Mouse (Mus musculus) embryonic stem cell, embryonic (primary cell): ENCODE results near the gene Plxna3.

Experiments
- CTCF ChIA-PET, 4 experiments: fragments of 300-600 bp in 2 of 4; fragments of 350-600 bp in 2 of 4; sonication (Branson Sonifier 250); formaldehyde crosslinking; loops; one replicate each; lab custom pipeline; 2022; ENCODE audit warnings: inconsistent platforms in 2 of 4; lab: Charles Lee
- POLR2A ChIA-PET, 4 experiments: fragments of 300-600 bp in 2 of 4; fragments of 350-600 bp in 2 of 4; sonication (Branson Sonifier 250); formaldehyde crosslinking; loops; one replicate each; lab custom pipeline; 2022; ENCODE audit warnings: antibody characterized with exemption in 4 of 4, inconsistent platforms in 1 of 4; lab: Charles Lee

Plxna3 gene

DNA sequence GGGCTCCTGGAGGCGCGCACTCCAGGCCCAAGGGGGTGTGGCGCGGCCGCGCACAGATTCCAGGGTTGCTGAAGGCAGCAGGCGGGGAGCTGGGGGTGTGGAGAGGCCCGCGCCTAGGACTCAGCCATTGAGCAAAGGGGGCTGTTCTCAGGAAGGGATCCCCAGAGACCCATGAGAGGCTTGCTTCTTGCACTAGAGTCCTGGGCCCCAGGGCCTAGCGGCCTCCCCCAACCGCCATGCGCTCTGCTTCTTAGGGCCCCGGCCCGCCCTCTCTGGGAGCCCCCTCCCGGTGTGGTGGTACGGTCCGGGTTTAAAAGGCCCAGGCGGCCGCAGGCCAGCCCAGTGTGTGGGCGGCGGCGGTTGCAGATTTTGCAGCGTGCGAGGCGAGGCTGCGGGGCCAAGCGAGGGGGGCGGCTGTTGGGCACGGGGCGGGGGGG is at the start of gene Plxna3:
Gene Plxna3 (plus strand): TSS at position 342 of the 437 bp plus-strand sequence.
- CTCF ChIA-PET = interaction anchor here in 2 of 4 experiments (1.0 to 1.5 kb wide), 2 partner anchors 80 kb away, joined by 3 to 6 read pairs; no protein-coding TSS in a partner anchor
- POLR2A ChIA-PET = interaction anchor here in 3 of 4 experiments (0.5 to 5.0 kb wide), 32 partner anchors 10 to 157 kb away, joined by 3 to 43 read pairs (median 4); partner anchors contain the start of genes Fam50a (in 3 of the 3), Rpl10 (in 3 of the 3), G6pdx (in 2 of the 3) and Atp6ap1 (in 1 of the 3)

DNA sequence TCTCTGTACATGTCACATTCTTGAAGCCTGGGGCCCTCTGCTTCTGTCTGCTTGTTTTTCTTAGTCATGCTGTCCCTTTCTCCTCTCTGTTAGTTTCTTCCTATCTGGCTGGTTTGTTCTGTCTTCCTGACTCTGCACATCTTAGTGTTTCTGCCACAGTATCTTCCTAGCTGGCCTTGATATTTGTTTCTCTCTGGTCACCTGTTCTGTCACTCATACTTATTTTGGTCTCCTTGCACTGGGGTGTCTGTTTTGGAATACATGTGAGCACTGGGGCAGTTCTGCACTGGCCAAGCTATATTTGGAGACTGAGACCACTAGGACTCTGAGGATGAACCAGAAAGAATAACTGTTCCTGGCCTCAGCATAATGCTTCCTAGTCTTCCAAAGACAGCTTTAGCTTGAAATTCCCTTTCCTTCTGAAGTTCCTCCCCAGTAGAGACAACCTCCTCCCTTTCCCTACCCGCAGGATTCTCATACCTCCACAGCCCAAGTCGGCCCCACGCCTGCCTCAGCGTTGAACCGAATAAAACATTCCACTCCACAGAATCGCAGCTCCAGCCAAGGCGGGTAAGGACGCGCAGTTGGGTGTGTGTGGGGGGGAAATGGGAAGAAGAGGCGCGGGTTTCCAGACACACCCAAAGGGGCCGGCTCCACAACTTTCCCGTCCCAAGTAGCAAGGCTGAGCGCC is 47.7 kb upstream of the Plxna3 start:
- ChIA-PET POLR2A (interaction anchor here (0.6 to 13.0 kb wide), 48 partner anchors 8 to 850 kb away, joined by 3 to 306 read pairs (median 4); partner anchors contain the start of genes Rpl10 (in 4 of the 4), Atp6ap1 (in 3 of the 4), Emd (in 3 of the 4) and Flna (in 3 of the 4)), CTCF (interaction anchor here (0.6 to 1.5 kb wide), 5 partner anchors 21 to 112 kb away, joined by 3 to 5 read pairs (median 4); partner anchors contain the start of genes Flna (in 1 of the 4) and Gdi1 (in 1 of the 4))

DNA sequence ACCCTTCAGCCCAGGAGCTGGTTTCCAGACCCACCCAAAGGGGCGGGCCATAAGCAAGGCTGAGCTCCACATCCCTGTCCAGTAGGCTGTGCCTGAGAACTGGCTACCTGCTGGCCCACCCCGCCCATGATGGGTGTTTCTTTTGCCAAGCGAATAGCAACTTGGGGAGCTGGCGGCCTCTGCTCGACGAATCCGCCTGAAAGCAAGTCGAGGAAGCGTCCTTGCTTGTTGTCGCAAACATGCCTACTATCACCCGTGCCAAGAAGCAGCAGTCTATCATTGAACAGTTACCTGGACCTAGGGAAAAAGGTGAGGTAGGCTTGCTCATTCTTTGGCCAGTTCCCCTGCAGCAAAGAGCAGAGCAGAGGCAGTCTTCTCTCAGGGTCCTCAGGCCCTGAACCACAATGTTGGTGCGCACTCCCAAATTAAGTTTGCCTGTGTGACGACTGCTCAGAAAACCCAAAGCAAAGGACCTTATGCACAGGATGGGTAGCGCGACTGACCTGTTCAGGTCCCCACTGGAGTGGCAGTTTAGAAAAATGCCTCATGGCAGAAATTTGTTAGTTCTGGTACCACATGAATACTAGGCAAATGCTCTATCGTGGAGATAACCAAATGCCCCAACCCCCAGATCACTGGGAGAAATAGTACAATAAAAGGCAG is 47.0 kb upstream of the Plxna3 start, which contains the start of the genes Taz and Dnase1l1:
Gene Taz (plus strand): TSS at position 181 of the 663 bp plus-strand sequence.
Gene Dnase1l1 (minus strand): TSS at position 606 of the 663 bp plus-strand sequence.
- POLR2A ChIA-PET = interaction anchor here (0.6 to 13.0 kb wide), 47 partner anchors 8 to 849 kb away, joined by 3 to 306 read pairs (median 5); partner anchors contain the start of genes Rpl10 (in 4 of the 4), Atp6ap1 (in 3 of the 4), Emd (in 3 of the 4) and Flna (in 3 of the 4)
- CTCF ChIA-PET = interaction anchor here (0.6 to 1.5 kb wide), 5 partner anchors 22 to 111 kb away, joined by 3 to 5 read pairs (median 4); partner anchors contain the start of genes Flna (in 1 of the 4) and Gdi1 (in 1 of the 4)

- POLR2A ChIA-PET = interaction anchor here (0.5 to 13.0 kb wide), 24 partner anchors 8 to 813 kb away, joined by 3 to 306 read pairs (median 6); partner anchors contain the start of genes Rpl10 (in 4 of the 4), Emd (in 2 of the 4), Fam50a (in 2 of the 4) and Atp6ap1 (in 1 of the 4)
- CTCF ChIA-PET = no interaction called here
Observed at GRCm38 (mm10) chrX:74282395-74283091, 46.3 kb upstream of the Plxna3 start.

GRCm38 (mm10) chrX:74283092-74283437 is 45.8 kb upstream of the Plxna3 start:
- POLR2A ChIA-PET = interaction anchor here in 3 of 4 experiments (0.5 to 13.0 kb wide), 14 partner anchors 12 to 813 kb away, joined by 3 to 306 read pairs (median 12); partner anchors contain the start of genes Rpl10 (in 3 of the 3), Emd (in 2 of the 3), Dkc1 (in 1 of the 3) and Fam50a (in 1 of the 3)
- CTCF ChIA-PET = interaction anchor here in 1 of 4 experiments (0.6 kb wide), 1 partner anchor 23 kb away, joined by 3 read pairs; no protein-coding TSS in a partner anchor

GRCm38 (mm10) chrX:74293431-74293830 is 35.4 kb upstream of the Plxna3 start:
- CTCF ChIA-PET = interaction anchor here in 1 of 4 experiments (0.6 kb wide), 1 partner anchor 56 kb away, joined by 3 read pairs; no protein-coding TSS in a partner anchor
- POLR2A ChIA-PET = interaction anchor here in 2 of 4 experiments (0.8 to 1.6 kb wide), 3 partner anchors 20 to 23 kb away, joined by 3 to 4 read pairs (median 3); partner anchors contain the start of gene Rpl10 (in 1 of the 2)

DNA sequence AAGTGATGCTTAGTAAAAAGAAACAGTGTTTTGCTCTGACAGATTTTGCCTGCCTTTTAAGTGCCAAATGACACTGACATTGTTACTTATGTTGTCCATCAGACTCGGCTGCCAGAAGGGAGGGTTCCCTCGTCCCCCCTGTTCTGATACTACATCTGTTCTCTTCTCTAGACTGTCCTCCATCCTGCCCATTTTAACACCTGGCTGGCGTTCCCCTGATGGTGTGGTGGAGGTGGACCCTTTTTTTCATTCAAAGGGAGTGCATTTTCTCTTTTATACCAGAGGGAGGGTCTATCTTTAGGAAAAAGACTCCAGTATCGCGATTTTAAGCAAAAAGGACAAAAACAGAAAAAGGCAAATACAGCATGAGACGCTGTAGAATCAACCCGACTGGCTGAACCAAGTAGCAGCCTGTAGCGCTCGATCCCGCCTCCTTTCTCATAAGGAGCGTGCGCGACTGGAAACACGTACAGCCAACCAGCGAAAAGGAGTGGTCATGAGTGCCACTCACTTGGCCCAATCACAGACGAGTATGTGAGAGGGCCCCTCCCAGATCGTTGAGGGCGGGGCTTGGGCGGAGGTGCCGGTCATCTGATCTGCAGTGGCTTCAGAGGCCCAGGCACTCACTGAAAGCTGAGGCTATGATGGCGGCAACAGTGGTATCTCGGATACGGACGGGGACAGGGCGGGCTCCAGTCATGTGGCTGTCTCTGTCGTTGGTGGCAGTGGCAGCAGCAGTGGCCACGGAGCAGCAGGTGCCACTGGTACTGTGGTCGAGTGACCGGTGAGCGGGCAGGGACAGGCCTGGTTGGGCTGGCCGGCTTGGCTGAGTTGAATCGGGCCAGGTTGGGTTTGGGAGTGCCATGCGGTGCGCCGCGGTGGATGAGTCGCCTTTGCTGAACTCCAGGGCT is 32.1 kb upstream of the Plxna3 start, which contains the start of gene Atp6ap1:
Gene Atp6ap1 (plus strand): TSS at position 560 of the 911 bp plus-strand sequence.
- ChIA-PET POLR2A (interaction anchor here in 3 of 4 experiments (0.7 to 3.4 kb wide), 28 partner anchors 8 to 375 kb away, joined by 3 to 38 read pairs (median 4); partner anchors contain the start of genes Rpl10 (in 3 of the 3), Taz (in 3 of the 3), Fam50a (in 2 of the 3) and Arhgap4 (in 1 of the 3)), CTCF (interaction anchor here in 1 of 4 experiments (0.6 kb wide), 1 partner anchor 47 kb away, joined by 4 read pairs; no protein-coding TSS in a partner anchor)

DNA sequence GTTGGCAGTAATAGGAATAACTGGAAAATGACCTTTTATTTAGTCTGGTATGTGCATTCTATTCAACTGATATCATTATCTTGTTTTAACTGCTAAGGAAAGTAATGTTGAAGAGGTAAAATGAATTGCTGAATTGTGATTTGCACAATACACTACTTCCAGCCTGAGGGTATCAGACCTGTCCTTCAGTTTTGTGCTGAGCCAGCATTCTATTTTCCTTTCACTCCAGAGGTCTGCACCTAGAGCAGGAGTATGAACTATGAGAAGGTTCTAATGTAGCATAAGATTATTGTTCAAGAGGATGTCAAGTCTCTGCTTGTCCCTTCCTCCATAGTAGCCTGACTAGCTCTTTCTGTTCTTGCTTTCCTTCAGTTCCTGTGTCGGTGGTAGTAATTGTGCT is 30.5 kb upstream of the Plxna3 start:
- CTCF ChIA-PET = no interaction called here

DNA sequence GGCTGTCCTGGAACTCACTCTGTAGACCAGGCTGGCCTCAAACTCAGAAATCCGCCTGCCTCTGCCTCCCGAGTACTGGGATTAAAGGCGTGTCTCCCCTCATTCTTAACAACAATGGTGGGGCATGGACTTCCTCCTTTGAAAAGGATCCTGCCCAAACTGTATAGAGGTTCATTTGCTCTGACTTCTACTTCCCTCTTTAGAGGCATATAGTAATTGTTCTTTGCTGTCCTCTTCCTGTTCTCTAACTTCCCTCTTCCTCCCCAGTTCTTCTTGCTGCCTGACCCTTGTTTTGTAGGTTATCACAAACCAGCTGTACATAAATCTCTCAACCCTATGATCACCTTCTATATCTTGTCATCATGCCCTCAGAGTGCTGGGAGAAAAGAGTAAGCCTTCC is 29.1 kb upstream of the Plxna3 start:
- CTCF ChIA-PET = no interaction called here
- POLR2A ChIA-PET = interaction anchor here in 2 of 4 experiments (0.8 to 4.0 kb wide), 3 partner anchors 29 to 69 kb away, joined by 3 to 20 read pairs (median 4); partner anchors contain the start of gene Rpl10 (in 2 of the 2)

More for the DNA sequence above, 30.5 kb upstream of the Plxna3 start:
- POLR2A ChIA-PET = interaction anchor here in 2 of 4 experiments (0.6 to 4.0 kb wide), 16 partner anchors 9 to 75 kb away, joined by 3 to 38 read pairs (median 6); partner anchors contain the start of genes Fam50a (in 2 of the 2), Rpl10 (in 2 of the 2), Slc10a3 (in 2 of the 2) and Taz (in 2 of the 2)

GRCm38 (mm10) chrX:74304867-74305700 is 23.8 kb upstream of the Plxna3 start, which contains the start of gene Gdi1:
Gdi1 (plus strand) TSS chrX:74304998.
- ChIA-PET POLR2A (interaction anchor here (0.5 to 1.5 kb wide), 38 partner anchors 8 to 777 kb away, joined by 3 to 27 read pairs (median 4); partner anchors contain the start of genes Fam50a (in 3 of the 4), Rpl10 (in 3 of the 4), Emd (in 2 of the 4) and Taz (in 2 of the 4)), CTCF (interaction anchor here in 1 of 4 experiments (1.0 to 1.1 kb wide), 2 partner anchors 24 to 35 kb away, joined by 5 to 6 read pairs; partner anchors contain the start of gene Taz)

GRCm38 (mm10) chrX:74312540-74313464 is 16.1 kb upstream of the Plxna3 start, which contains the start of gene Fam50a:
Fam50a (plus strand) TSS chrX:74313033.
- ChIA-PET CTCF (interaction anchor here in 2 of 4 experiments (0.7 to 1.7 kb wide), 3 partner anchors 63 to 64 kb away, joined by 3 read pairs; partner anchors contain the start of gene Flna (in 1 of the 2)), POLR2A (interaction anchor here (0.6 to 5.0 kb wide), 59 partner anchors 8 to 813 kb away, joined by 3 to 74 read pairs (median 4); partner anchors contain the start of genes Gdi1 (in 3 of the 4), Rpl10 (in 3 of the 4), Atp6ap1 (in 2 of the 4) and Dnase1l1 (in 2 of the 4))

GRCm38 (mm10) chrX:74329215-74329671 is 377 bp downstream of the Plxna3 start:
- ChIA-PET CTCF (interaction anchor here in 2 of 4 experiments (1.0 to 1.5 kb wide), 2 partner anchors 80 to 81 kb away, joined by 3 to 6 read pairs; no protein-coding TSS in a partner anchor), POLR2A (interaction anchor here in 3 of 4 experiments (0.6 to 5.0 kb wide), 38 partner anchors 8 to 608 kb away, joined by 3 to 43 read pairs (median 4); partner anchors contain the start of genes Fam50a (in 3 of the 3), Rpl10 (in 3 of the 3), G6pdx (in 2 of the 3) and Gdi1 (in 2 of the 3))
